Mouse (Mus musculus) cerebellum, adult (tissue): ENCODE results near the gene Ptprr.

Experiments used
- ATAC-seq: cut with Nextera tagmentation; 2 replicates; pipeline ENCODE4 v1.9.2; 2017; ENCODE audit warnings: mild to moderate bottlenecking, moderate library complexity, mixed read lengths; ENCODE audit not compliant: insufficient number of reproducible peaks, low FRiP score, low TSS enrichment

Ptprr gene

DNA sequence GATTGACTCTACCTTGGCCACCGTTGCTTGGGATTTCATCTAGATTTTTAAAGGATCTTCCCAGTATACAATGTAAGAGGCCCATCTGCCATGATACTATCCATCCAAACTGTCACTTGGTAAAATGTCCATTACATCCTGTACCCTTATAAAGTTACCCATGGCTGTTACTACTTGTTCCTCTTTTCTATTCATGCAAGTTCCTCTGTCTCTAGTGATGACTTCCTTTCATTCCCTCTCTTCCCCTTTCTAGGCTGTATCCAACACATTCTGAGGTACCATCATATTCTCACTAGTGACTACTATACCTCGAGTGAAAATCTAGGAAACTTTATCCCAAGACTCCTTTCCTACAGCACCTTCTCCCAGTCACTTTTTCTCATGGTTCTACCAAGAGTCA lies 173.7 kb downstream of the Ptprr start:
- no peak for ATAC-seq

DNA sequence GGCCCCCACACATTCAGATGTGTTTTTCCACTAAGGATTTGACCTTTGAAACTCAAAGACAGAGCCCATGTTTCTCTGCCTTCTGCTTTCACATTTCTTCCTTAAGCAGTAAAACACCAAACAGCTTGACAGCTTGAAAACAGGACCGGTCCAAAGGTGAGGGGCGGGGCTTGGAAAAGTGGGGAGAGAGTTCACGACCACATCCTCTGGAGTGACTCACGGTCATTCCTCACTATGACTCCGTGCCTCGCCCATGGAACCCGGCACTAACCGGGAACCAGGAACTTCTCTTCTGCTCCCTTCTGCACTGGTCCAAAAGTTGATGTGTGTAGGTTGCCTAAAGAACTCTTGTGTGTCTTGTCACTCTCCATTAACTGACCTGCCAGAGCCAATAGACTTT lies 174.3 kb downstream of the Ptprr start:
- no peak for ATAC-seq

DNA sequence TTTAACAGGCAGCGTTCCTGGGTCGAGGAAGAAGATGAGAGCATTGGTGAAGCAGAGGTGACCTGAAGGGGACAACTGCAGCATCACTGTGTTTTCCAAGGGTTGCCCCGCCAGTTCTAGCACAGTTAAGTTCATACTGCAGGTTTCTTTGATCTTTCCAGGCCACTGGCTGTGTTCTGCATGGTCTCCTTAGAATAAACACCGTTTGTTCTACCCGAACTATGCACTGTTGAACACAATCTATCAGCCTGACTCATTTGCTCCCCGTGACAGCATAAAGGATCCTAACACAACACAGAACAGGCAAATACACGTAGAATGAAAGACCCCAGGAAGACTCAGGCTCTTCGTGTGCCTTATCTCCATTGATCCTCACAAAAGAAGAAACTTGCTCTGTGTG lies 176.4 kb downstream of the Ptprr start:
- no peak for ATAC-seq

DNA sequence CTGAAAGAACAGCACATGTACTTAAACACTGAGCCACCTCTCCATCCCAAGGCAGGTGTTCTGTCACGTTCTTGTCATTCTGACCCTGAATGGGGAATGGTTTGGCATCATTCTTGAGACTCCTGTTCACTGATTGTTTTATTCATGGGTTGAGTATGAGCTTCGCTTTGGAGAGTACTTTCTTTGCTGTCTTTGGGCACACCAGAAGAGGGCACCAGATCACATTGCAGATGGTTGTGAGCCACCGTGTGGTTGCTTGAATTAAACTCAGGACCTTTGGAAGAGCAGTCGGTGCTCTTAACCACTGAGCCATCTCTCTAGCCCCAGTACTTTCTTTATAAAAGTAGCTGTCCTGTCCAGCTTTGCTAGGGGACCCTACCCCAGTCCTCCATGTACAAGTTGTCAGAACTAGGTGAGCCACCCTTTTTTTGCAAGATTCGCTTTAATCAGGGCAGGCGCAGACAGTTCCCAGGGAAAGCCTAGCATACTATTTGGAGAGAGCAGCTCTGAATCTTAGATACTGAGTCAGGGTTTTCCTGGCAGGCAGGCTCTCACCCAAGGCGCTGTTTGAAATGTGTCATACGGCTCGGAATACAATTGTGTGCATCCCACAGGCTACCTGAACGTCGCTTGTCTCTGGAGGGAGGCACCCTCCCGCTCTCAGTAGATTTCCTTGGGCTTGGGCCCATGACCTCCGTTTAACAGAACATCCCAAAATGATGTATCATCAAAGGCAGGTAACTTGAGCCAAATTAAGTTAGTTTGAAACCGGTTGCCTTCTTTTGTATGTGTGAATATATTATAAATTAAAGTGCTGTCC lies 178.8 kb downstream of the Ptprr start:
- peak; percentile 63 for ATAC-seq

DNA sequence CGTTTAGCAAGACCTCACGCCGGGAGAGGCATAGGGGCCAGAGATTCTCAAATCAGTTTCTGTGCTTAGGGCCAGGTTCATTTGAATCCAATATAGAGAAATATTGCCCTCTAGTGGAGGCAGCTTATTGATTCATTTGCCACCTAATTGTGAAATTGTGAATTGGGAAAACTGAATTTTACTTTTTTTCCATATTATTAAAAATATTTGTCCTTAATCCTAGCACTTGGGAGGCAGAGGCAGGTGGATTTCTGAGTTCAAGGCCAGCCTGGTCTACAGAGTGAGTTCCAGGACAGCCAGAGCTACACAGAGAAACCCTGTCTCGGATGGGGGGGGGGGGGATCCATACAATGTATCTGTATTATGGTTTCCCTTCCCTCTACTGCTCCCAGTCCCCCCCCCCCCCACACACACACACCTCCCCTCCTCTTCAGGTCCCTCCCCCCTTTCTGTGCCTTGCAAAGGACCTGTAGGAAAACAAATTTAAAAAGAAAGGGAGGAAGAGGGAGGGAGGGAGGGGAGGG lies 179.5 kb downstream of the Ptprr start:
- ATAC-seq: peak; percentile 56

DNA sequence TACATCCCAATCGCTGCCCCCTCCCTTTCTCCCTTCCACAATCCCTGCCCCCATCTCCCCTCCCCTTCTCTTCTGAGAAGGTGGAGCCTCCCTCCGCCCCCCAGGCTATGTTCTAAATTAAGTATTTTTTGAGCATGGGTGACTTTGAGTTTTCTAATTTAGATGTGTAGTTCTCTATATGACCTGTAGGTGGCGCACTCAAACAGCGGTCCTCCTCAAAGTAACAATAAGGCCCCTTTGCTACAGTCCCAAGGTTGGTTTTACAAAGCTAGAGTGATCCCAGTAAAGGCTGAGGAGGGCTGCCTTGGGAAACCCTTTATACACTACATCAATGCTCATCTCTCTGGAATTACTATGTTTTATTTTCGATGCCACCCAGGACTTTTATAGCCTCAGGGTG lies 181.0 kb downstream of the Ptprr start:
- ATAC-seq: no peak

DNA sequence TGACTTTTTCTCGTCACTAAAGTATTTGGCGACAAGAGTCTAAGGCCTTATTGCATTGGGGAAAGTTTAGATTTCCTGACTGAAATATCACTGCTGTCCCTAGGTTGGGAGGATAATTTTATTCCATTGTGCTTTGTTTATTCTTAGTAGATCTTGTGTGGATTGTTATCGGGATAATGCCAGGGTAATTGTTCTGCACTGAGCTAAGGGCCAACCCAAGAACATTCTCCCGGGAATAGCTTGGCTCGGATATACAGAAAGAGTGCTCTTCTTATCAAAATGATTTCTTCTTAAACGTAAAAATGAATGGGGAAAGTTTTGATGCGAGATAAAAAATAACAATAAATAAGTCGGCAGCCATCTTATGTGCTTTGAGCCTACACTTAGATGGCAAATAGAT lies 183.5 kb downstream of the Ptprr start:
- no peak for ATAC-seq

DNA sequence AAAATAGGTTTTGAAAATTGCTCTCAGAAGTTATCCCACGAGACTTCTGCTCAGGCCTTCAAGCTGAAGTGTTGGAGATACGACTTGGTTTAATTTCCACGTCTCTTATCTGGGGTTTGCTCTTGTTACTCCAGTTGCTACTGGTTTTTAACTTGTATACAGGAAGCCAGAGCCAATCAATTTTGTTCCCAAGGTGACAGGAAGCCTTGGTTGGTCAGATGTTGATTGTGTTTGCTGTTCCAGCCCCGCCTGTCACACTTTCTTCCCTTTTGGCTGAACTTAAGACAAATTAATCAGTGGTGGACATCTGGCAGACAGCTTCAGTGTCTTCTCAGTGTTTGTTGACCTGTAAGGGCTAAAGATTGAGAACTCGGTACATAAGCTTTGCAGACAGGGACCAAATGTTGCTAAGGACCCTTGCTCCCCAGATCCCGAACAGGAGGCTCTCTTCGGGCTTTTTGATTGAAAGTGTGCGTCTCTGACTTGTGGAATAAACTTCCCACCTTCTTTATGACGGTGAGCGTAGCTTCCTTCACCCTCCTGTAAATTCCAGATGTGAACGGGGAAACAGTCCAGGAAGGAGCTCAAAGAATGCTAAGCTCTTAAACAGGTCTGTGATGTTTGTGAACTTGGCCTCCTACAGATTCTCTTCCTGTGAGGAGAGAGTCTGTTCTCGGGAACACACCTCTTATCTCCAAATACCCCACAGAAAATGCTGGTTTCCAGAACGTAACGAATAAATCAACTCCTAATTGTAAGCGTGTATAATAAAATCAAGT lies 187.8 kb downstream of the Ptprr start:
- ATAC-seq: no peak

DNA sequence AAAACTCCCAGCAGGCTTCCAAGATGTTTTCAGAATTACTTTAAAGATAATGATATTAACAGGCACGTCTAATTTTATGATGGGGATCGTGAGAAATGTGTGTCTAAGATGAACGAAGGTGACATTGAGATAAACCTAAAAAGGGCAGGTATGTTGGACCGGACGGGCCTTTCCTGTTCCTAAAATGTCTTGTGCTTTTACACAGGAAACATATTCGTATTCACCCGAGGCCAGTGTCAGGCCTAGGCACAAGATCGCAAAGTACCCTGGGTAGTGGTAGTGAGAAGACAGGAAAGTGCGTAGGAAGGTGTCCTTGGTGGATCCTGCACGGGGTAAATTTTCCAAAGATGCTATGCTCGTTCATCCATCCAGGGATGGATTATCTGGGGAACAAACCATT lies 188.4 kb downstream of the Ptprr start:
- no peak for ATAC-seq

DNA sequence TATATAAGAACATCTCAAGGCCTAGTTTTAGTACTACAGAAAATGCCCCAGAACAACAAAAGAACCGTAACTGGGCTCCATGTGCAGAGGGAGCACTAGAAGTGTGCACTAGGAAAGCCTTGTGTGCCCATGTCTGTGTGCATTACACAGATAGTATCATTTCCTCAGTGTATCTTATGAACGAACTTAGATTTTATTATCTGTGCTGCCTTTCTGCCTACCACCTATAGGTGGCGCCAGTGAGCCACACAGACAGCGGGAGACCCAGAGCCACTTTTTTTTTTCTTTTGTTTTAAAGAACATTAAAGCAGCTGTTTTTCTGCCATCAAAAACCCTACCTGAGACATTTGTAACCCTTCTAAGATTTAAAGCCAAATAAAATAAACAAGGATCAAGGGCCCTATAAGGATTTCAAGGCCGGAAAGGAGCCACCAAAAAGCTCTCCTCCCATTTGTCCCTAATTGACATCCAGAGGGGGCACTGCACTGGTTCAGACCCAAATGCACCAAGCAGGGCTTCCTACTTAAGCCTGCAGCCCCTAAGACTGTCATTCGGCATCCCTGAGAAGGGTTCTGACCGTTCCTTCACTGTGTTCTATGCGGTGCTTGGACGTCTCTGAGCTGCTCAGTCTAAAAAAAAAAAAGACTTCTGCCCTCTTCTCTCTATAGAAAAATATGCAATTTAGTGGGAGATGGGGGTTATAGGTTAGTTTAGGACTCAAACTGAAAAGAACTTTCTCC lies 190.1 kb downstream of the Ptprr start:
- ATAC-seq: no peak

DNA sequence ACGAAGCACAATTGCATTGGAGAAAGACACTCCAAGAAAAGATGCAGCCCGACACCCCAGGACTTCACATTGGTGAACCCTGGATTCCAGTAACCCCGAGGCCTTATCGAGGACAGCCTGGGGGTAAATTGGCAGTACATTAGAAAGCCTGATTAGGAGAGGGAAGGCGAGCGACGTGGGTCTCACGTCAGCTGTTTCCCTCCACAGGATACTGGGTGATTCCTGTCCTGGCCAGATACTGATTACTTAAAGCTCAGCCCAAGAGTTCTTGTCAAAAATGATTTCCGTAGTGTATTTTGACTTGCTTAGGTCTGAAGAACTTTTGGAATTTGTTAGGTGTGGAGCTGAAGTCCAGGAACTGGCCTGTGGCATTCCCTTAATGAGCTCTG lies 190.7 kb downstream of the Ptprr start:
- ATAC-seq: no peak

DNA sequence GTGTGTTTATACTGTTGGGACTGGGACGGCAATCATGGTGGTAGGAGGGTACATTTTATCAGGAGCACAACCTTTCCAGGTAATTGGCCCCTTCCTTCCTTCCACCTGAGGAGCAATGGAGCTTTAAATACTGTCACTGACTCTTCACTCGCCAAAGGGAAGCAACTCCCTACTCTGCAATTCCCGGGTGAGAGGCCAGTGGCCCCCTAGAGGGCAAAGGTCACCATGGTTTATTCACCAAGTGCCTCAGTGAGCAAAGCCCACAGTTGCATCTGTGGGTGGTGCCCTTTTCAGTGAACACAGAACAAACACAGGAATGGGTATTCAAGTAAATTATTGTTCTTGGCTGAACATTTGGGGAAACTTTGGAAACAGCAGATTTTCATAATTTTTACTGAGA lies 194.1 kb downstream of the Ptprr start:
- ATAC-seq: no peak

DNA sequence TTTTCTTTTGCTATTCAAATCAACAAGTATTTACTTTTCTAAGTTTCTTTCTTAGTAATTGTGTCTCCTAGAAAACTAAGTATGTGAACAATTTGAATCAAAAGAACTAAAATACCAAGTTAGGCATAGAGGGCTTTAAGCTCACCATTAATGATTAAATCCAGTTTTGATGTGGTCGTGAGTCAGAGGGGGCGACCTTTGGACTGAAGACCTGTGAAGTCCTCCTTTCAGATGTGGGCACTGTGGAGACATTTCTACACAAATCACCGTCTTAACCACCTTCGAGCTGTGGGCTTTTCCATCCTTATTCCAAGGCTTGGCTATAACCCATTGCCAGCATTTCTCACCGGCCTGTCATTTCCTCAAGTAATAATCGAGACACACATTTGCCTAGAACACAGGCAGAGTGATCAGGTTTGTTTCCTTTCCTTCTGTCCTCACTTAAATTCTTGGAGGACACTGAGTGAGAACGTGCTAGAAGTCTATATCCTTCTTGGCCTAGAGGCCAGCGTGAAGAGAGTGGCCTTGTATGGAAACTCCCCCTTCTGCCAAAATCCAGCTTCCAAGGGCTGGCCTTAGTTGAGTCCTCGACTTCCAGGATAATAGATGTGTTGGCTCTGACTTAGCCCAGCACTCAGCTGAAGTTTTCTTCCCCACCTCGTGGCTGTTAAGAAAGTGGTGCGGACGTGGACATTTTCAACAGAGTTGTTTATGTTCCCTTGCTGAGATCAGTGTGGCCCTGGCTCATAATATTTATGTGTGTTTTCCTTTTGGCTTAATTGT lies 202.5 kb downstream of the Ptprr start:
- no peak for ATAC-seq

DNA sequence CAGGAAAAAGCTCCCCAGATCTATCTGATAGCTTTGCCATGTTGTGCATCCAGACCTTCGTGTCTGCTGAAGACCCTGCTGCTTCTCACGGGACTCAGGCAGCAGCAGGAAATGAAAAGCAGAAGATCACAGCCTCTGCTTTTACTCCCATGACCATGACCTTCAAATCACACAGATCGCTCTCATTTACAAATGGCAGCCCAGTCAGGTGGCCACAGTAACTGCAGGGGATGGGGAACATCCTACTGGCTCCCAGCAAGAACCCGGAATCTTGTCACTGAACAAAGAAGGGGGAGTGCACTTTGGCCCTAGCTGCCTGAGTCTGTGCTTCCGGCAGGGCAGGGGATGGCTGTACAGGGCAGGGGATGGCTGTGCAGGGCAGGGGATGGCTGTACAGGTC lies 217.3 kb downstream of the Ptprr start:
- ATAC-seq: no peak

DNA sequence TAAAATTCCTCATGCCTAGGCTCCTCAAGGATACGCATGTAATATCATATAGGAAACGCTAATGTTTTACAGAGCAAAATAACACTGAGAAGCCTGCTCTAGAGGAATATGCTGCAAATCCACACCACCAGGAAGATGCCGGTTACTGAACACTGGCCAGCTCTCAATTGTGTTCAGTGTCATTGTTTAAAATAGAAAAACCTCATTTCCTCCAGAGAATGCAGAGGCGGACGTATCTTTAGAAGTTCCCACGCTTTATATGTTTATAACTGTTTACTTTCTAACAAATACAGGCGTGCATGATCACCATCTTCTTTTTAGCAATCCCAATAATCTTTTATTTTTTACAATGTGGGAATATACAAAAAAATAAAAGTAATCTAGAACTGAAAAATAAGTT lies 224.2 kb downstream of the Ptprr start:
- no peak for ATAC-seq

DNA sequence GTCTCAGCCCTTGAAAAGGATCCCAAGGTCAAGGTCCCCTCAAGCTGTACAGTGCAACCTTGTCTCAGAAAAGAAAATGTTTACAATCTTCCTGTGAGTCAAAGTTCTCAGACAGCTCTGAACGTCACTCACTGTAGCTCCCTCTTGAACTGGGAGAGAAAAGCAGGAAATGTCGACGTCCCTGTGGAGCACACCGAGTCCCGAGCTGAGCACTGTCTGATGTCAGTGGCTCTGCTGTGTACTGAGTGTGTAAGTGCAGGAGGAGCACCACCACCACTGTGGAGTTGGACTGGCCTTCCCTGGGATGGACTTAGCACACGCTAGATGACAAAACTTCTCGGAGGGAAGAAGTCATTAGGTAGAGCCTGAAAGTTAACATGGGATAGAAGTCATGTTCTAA lies 225.4 kb downstream of the Ptprr start:
- no peak for ATAC-seq

DNA sequence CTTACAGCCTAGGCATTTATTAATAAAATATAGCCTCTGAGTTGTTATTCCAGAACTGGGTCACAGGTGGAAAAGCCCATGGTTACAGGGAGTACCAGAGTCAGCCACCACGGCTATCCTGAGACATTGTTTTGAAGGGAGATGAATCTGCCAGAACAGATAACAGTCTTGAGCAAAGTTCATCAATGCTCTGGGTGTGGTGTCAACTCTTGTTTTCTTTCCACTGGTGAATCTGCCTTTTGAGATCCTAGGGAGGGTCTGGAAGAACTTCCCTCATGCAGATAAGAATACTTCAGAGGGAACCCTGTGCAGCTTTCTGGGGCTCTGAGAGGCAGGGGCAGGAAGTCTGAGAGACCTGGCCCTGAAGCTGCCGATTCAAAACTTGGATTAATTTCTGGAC lies 227.6 kb downstream of the Ptprr start:
- no peak for ATAC-seq

DNA sequence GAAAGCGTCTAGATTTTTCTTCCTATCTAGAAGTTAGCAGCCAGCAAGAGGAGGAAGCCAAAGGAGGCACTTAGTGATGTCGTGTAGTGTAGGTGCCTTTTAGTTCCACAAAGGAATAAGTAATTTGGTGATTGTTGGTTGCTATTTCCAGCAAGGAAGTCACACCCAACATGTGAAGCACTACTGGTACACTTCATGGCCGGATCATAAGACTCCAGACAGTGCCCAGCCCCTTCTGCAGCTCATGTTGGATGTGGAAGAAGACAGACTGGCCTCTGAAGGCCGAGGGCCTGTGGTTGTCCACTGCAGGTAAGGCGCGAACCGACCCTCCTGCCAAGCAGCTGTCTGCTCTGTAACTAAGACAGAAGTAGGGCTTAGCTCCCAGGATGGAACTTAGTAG lies 234.7 kb downstream of the Ptprr start:
- no peak for ATAC-seq

DNA sequence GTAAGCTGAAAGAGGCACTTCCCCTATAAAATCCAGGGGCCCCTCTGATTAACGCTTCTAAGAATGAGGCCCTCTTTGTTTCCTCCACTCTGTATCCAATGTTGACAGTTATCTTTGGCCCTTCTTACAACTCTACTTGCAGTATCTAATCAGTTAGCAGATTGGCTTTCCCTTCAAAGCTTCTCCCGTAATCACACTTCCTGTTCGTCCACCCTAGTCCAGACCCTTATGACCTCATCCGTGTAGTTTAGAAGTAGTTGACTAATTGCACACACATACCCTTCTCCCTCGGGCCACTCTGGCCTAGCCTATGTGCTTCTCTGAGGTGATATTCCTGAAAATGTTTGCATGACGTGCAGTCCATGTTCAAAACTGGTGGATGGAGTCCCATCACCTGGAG lies 236.0 kb downstream of the Ptprr start:
- ATAC-seq: no peak

DNA sequence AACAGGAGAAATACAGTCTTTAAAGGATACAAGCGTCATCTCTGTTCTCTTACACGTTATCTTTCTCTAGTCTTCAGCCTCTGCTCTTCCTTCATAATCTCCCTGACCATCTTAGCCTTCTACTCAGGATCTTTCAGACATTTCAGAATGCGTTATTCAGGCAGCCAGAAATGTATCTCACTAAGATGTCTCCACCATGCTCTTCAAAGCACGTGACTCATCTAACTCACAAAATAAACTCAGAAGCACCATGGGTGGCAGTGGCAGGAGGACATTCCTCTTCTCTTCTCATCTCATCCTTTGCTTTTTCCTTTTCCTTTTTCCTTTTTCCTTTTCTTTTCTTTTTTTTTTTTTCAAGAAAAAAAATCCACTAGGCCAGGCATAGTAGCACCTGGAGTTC lies 241.3 kb downstream of the Ptprr start:
- ATAC-seq: no peak
